Mouse (Mus musculus): Measurements from ENCODE around the gene Irf9.

Gene Irf9

GRCm38 (mm10) chr14:55580731-55581130 lies 22.6 kb upstream of the Irf9 start:
- DNase-seq (ENCODE audit: low spot score in 2 of 2) = no peak

GRCm38 (mm10) chr14:55581981-55582681 lies 21.2 kb upstream of the Irf9 start:
- peak in 1 of 2 experiments; percentile 55 for DNase-seq (ENCODE audit: low spot score in 2 of 2)

DNA sequence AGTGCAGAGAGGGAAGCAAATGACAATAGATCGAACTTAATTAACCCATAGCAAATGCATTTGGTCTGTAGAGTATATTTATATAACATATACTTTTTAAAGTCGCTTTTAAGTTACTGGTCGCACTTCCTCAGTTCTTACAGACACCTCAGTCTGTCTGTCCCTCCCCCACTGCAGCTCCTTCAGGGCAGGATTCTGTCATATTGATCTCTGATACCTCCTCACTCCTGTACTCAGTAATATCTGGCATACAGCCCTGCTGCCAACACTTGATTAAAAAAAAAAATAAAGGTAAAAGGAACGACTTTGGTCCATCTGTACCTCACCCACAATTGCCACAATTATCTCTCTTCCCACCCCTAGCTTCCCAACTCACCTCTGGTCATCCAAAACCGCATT lies 19.1 kb upstream of the Irf9 start:
- DNase-seq (ENCODE audit: low spot score in 2 of 2) = no peak

DNA sequence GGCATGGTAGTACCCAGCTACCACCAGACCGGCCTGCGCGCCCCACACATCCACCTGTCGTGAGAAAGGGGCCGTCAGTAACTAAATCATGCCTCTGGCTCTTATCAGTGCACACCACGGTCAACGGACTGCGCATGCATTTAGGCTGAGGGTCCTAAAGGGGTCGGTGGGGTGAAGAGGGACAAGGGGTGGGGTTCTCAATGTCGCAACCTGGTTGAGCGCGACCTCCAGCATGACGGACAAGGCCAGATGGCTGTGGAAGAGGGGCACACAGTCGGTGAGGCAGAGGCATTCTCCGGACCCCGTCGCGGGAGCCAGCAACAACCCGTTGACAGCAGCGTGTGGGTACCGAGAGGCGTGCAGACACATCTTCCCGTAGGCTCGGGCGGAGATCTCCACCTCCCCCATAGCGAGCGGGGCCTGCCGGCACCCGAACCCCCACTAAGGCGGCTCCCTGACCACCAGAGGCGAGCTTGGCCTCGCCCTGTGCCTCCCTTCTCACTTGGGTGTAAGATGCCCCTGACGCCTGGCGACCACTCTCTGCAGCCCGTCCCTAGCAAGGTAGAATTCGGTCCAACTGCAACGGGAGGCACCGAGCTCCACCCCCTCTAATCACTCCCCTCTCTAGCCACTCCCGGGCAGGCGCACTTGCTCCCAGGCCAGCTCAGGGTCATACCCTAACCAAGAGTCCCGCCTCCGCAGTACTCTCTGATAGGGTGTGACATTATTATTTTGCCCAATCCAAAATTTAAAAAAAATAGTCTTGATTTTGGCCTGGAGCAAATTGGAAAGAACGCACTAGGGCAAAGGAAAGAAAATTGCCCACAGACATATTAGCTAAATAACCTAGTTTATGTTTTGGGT lies 18.4 kb upstream of the Irf9 start, which contains the start of gene Emc9:
Gene Emc9, minus strand, starts transcription at position 601 of the 864 bp plus-strand sequence.
- DNase-seq (ENCODE audit: low spot score in 2 of 2) = peak; percentile 77 to 86

GRCm38 (mm10) chr14:55585566-55585960 lies 17.8 kb upstream of the Irf9 start:
- peak; percentile 42 to 45 for DNase-seq (ENCODE audit: low spot score in 2 of 2)

DNA sequence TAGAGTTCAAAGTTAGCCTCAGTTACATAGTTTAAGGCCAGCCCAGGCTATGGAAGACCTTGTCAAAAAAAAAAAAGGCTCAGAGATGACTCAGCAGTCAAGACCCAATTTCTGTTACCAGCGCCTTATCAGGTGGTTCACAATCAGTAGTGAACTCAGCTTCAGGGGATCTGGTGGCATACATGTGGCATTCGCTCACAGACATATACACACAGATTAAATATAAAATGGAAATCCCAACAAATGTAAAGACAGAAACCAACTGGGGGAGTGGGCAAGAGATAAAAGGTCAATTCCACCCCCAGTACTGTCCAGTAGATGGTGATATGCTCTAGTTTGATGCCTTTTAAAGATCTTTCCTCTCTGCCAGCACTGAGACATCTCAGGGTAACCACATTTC lies 17.2 kb upstream of the Irf9 start:
- no peak for DNase-seq (ENCODE audit: low spot score in 2 of 2)

- no peak for DNase-seq (ENCODE audit: low spot score in 2 of 2)
Measured at GRCm38 (mm10) chr14:55589271-55589670, 14.1 kb upstream of the Irf9 start.

DNA sequence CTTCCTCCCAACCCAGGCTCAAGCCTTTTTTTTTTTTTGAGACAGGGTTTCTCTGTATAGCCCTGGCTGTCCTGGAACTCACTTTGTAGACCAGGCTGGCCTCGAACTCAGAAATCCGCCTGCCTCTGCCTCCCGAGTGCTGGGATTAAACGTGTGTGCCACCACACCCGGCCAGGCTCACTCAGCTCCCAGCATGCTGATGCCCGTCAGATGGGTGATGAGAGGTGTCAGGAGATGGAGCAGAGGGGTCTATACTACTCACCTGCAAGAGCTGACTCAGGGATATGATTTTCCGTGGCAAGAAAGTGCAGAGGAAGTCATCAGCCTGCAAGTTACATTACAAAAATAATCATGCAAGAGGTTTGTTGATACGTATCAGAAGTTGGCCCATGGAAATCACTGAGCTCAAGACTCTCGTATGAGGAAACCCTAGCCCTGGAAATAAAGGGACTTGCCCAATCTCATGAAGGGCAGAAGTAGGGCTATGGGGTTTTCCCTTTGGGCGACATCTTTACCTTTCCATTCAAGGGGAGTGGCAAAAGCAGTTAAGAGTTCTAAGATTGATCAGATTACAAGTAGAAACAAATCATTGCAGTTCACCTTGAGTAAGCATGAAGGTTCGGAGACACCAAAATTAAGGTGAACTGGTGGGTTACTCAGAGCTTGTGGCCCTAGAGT lies 13.5 kb upstream of the Irf9 start:
- no peak for DNase-seq (ENCODE audit: low spot score in 2 of 2)

DNA sequence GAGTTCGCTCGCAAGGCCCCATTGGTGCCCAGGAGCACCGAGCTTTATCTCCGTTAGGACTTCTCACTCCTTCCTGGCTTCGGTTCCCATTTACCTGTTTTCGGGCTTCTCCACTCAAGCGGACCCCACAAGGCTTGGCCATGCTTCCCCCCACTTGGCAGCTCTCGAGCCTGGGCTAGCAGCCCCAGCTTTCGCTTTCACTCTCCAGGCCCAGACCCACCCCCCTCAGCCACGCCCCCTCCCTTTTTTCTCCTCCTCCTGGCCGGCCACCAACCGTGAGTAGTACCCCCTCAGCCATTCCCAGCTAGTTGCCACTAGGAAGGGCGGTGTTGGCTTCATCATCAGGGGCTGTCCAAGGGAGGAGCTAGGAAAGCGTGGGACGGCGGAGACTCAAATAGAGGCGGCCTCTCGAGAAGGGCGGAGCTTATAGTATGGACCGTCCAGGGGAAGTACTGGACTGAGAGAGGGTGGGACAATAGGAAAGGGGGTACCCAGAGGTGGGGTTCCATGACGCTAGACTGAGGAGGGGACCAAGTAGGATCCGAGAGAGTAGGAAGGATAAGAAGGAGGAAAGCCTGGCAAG lies 12.5 kb upstream of the Irf9 start, which contains the start of gene Psme2:
Gene Psme2, minus strand, starts transcription at position 366 of the 583 bp plus-strand sequence.
- peak in 1 of 2 experiments; percentile 84 for DNase-seq (ENCODE audit: low spot score in 2 of 2)

- DNase-seq (ENCODE audit: low spot score in 2 of 2) = peak; percentile 88 to 91
Measured at GRCm38 (mm10) chr14:55591331-55591891, 12.0 kb upstream of the Irf9 start, which contains the start of gene Rnf31. Rnf31 (plus strand) TSS chr14:55591708.

DNA sequence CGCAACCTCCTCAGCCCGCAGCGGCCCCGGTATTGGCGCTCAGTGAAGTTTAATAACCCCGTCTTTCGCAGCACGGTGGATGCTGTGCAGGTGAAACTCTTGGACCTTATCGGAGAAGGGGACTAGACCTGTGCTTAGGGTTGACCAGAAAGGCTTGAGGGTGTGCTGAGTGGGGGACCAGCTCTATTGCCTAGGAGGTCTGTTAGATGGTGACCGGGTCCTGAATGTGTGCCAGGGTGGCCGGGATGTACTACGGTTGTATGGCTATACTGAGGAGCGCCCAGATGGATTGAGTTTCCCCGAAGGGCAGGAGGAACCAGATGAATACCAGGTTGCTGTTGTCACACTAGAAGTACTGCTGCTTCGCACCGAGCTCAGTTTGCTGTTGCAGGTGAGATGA lies 11.1 kb upstream of the Irf9 start:
- peak in 1 of 2 experiments; percentile 40 for DNase-seq (ENCODE audit: low spot score in 2 of 2)

GRCm38 (mm10) chr14:55596036-55596690 lies 7.2 kb upstream of the Irf9 start:
- no peak for DNase-seq (ENCODE audit: low spot score in 2 of 2)

GRCm38 (mm10) chr14:55598521-55599390 lies 4.6 kb upstream of the Irf9 start:
- no peak for DNase-seq (ENCODE audit: low spot score in 2 of 2)

DNA sequence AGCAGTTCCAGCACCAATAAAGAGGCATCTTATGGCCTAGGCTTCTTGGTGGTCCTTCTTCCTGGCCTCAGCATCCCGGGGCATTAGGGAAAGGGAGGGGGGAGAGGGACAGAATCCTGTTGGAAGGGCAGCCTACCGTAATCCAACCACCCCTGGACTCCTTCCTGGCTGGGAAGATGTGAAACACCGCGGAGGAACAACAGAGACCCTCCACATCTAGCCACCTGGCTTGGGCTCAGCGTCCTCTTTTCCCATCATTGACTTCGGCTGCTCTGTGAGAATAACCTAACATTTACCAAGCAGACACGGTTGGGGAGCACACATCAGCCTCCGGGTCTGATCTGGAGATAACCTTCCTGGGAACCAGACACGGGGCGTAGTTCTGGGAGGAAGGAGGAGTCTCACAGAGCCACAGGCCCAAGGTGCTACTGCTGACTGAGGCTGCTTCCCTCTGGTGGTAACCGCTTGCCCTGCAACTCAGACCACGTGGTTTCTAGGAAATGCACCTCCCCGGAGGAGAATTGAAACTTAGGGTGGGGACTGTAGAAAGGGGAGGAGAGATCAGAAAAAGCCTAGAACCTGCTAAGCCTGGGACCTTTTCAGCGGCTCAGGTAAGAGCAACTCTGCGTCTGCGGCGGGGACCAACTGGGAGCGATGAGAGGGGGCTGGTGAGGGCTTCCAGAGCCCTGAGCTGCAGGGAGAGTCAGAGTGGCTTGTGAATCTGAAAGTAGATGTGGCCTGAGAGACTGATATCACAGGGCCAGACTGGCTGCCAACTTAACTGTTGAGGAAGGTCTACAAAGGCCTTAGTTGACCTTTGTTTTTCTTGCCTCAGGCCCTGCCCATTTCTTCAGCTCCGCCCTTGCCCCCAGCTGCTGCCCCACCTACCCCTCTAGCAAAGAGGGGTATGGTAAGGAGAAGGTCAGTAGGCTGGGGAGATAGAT lies 534 bp downstream of the Irf9 start:
- peak; percentile 90 to 93 for DNase-seq (ENCODE audit: low spot score in 2 of 2)

DNA sequence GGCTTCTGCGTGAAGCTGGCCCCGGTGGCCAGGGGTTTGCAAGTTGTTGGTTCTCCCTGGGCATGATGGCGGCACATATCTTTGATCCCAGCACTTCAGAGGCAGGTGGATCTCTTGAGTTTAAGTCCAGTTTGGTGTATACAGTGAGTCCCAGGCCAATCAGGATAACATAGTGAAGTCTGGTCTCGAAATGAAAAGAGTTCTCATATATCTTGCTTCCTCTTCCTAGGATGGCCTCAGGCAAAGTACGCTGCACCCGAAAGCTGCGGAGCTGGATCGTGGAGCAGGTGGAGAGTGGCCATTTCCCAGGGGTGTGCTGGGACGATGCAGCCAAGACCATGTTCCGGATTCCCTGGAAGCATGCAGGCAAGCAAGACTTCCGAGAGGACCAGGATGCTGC lies 1.5 kb downstream of the Irf9 start:
- no peak for DNase-seq (ENCODE audit: low spot score in 2 of 2)

DNA sequence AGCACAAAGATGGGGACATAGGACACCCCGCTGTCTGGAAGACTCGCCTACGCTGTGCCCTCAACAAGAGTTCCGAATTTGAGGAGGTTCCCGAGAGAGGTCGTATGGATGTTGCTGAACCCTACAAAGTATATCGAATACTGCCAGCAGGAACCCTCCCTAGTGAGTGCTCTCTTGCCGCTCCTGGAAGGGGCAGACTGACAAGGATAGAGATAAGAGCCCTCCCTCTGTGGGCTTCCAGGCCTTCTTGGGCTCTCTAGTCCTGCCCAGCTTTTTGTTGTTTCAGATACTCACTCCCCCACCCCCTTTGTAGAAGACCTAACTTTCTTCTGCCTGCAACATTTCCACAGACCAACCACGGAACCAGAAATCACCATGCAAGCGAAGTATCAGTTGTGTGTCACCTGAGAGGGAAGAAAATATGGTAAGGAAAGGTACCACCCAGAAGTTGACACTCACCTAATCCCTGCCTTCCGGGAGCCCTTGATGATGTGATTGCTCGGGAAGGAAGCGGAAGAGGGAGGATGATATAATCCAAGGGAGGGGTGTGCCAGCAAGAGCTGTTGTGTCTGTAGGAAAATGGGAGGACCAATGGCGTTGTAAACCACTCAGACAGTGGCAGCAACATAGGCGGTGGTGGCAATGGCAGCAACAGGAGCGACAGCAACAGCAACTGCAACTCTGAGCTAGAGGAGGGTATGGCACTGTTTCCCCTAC lies 2.5 kb downstream of the Irf9 start:
- DNase-seq (ENCODE audit: low spot score in 2 of 2) = no peak

- DNase-seq (ENCODE audit: low spot score in 2 of 2) = no peak
Measured at GRCm38 (mm10) chr14:55608339-55608738, 5.0 kb downstream of the Irf9 start.

DNA sequence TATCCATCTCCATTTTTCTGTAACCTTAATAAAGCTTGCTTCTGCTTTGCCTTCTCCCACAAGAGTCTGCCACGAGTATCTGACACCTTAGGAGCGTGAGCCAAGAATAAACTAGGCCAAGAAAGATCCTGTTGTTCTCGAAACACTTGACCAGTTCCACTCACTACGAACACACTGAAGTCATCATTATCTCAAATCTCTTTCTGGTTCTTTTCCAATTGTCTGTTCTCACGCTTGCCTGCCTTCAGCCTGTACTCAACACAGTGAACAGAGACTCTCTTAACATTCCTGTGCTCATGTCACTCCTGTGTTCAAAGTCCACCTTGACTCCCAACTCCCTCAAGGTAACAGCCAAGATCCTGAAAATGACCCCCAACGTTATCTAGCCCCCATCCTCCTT lies 10.0 kb downstream of the Irf9 start:
- no peak for DNase-seq (ENCODE audit: low spot score in 2 of 2)
